Mouse (Mus musculus) stomach, postnatal 0 days (tissue): Measurements from ENCODE around the gene Sox13. TPM values are rescaled to one million over a fixed set of nuclear protein-coding genes. Genes with fewer than 3 reads are reported as not detected.

Experiments
- ATAC-seq: fragments of 200-750 bp; cut with Nextera tagmentation; 2 replicates; pipeline ENCODE4 v1.8.0; 2017; ENCODE audit not compliant: low FRiP score, low TSS enrichment
- DNase-seq: peaks from one replicate; pipeline ENCODE4 v3.0.0-alpha.2; 2016; ENCODE audit warnings: low spot score
- H3K27ac ChIP-seq: fragments of 300-500 bp; sonication (generic); replicated peaks from 2 replicates; pipeline ENCODE4 v1.5.1; 2014; ENCODE audit warnings: mild to moderate bottlenecking, control low read depth
- H3K27me3 ChIP-seq: fragments of 300-500 bp; sonication (generic); 2 replicates; pipeline ENCODE4 v1.6.1; 2014; ENCODE audit warnings: low read length; ENCODE audit not compliant: control insufficient read depth, insufficient read depth
- H3K36me3 ChIP-seq: fragments of 300-500 bp; sonication (generic); 2 replicates; pipeline ENCODE4 v1.6.1; 2014; ENCODE audit warnings: low read length, mixed read lengths; ENCODE audit not compliant: control insufficient read depth, insufficient read depth
- H3K4me1 ChIP-seq: fragments of 300-500 bp; sonication (generic); replicated peaks from 2 replicates; pipeline ENCODE4 v1.6.1; 2014; ENCODE audit warnings: antibody characterized with exemption; ENCODE audit not compliant: control insufficient read depth, insufficient read depth
- H3K4me2 ChIP-seq: fragments of 300-500 bp; sonication (generic); replicated peaks from 2 replicates; pipeline ENCODE4 v1.6.1; 2014; ENCODE audit warnings: low read depth, mild to moderate bottlenecking, control low read depth, moderate library complexity
- H3K4me3 ChIP-seq: fragments of 300-500 bp; sonication (generic); 2 replicates; pipeline ENCODE4 v1.5.1; 2014; ENCODE audit warnings: low read depth, low read length, control low read depth
- H3K9ac ChIP-seq: fragments of 300-500 bp; sonication (generic); 2 replicates; pipeline ENCODE4 v1.6.1; 2014; ENCODE audit warnings: mild to moderate bottlenecking, low read length, control low read depth, mixed read lengths
- H3K9me3 ChIP-seq: fragments of 300-500 bp; sonication (generic); 2 replicates; pipeline ENCODE4 v1.6.1; 2016; ENCODE audit warnings: low read length; ENCODE audit not compliant: control insufficient read depth
- CTCF ChIP-seq: IDR thresholded peaks from 2 replicates; pipeline ENCODE4 v1.5.1; 2016; ENCODE audit warnings: antibody characterized with exemption, low read depth, mild to moderate bottlenecking, moderate library complexity
- EP300 ChIP-seq: optimal IDR thresholded peaks from 2 replicates; pipeline ENCODE3; 2016; ENCODE audit warnings: antibody characterized with exemption
- WGBS: fragments of 180-500 bp; shearing (Covaris S2); extraction: QIAGEN DNeasy Blood & Tissue Kit; methylation state at CpG from one replicate; pipeline ENCODE4 v1.1.7; 2014; 5-methylcytosine and 5-hydroxymethylcytosine counted together
- polyA plus RNA-seq: library from polyadenylated mRNA; unstranded; fragments of >200 nt; fragmentation: Nextera tagmentation; extraction: Ambion mirVana; gene quantifications from 2 replicates; pipeline ENCODE4 v1.2.1, GENCODE M21; 2015

The Sox13 gene
- polyA plus RNA-seq, 1 experiment from 2014 or later: 3.7 TPM

- Histone ChIP-seq H3K27me3 (no peaks in the 10 kb centered on the region), H3K4me1 (no peaks in the 10 kb centered on the region), H3K9me3 (no peaks in the 10 kb centered on the region), H3K4me2 (no peak overlapping the region), H3K4me3 (no peak overlapping the region), H3K9ac (no peak overlapping the region), H3K27ac (no peak overlapping the region), H3K36me3 (no peaks in the 10 kb centered on the region)
- ATAC-seq: no peak
- TF ChIP-seq EP300 (no peak), CTCF (no peak)
- DNase-seq: no peak
- WGBS: 57% methylated on average over 13 of the region's 13 CpGs
These were observed 27.8 kb upstream of the Sox13 start for GRCm38 (mm10) chr1:133451869-133452563.

- WGBS: 79% methylated on average over 11 of the region's 11 CpGs
- Histone ChIP-seq H3K4me3 (no peak overlapping the region), H3K27me3 (no peaks in the 10 kb centered on the region), H3K9me3 (no peaks in the 10 kb centered on the region), H3K27ac (no peak overlapping the region), H3K9ac (no peak overlapping the region), H3K4me1 (no peaks in the 10 kb centered on the region), H3K4me2 (no peak overlapping the region), H3K36me3 (no peaks in the 10 kb centered on the region)
- no peak for ATAC-seq
- TF ChIP-seq EP300 (no peak), CTCF (no peak)
- no peak for DNase-seq
These were observed 26.8 kb upstream of the Sox13 start for GRCm38 (mm10) chr1:133451025-133451424.

GRCm38 (mm10) chr1:133448351-133448931, 24.3 kb upstream of the Sox13 start:
- Histone ChIP-seq H3K27me3 (no peaks in the 10 kb centered on the region), H3K27ac (no peak overlapping the region; the same call in 1 of the 2 replicates), H3K4me1 (no peaks in the 10 kb centered on the region), H3K9ac (peak overlapping the region; percentile 27; the same call in 1 of the 2 replicates), H3K4me3 (no peak overlapping the region), H3K36me3 (no peaks in the 10 kb centered on the region), H3K4me2 (peak overlapping the region; percentile 14; the same call in 1 of the 2 replicates), H3K9me3 (no peaks in the 10 kb centered on the region)
- TF ChIP-seq EP300 (no peak), CTCF (no peak)
- ATAC-seq: peak; percentile 70
- DNase-seq: peak; percentile 27
- WGBS: 33% methylated on average over 14 of the region's 14 CpGs

GRCm38 (mm10) chr1:133446291-133446690, 22.1 kb upstream of the Sox13 start:
- WGBS: 91% methylated on average over 4 of the region's 4 CpGs
- DNase-seq: no peak
- no peak overlapping the region for H3K27ac ChIP-seq
- H3K9me3 ChIP-seq: 0 out of 2 replicates have a peak, but pooled peaks cover 2% of the 10 kb centered on the region
- H3K9ac ChIP-seq: no peak overlapping the region
- H3K4me3 ChIP-seq: no peak overlapping the region
- H3K27me3 ChIP-seq: no peaks in the 10 kb centered on the region
- TF ChIP-seq EP300: no peak
- TF ChIP-seq CTCF: no peak
- H3K4me2 ChIP-seq: no peak overlapping the region
- no peak for ATAC-seq
- H3K36me3 ChIP-seq: no peaks in the 10 kb centered on the region
- H3K4me1 ChIP-seq: no peaks in the 10 kb centered on the region

- H3K27ac ChIP-seq: no peak overlapping the region
- H3K4me3 ChIP-seq: no peak overlapping the region
- DNase-seq: no peak
- WGBS: 81% methylated on average over 8 of the region's 8 CpGs
- no peak overlapping the region for H3K4me2 ChIP-seq
- H3K27me3 ChIP-seq: no peaks in the 10 kb centered on the region
- ATAC-seq: no peak
- H3K9me3 ChIP-seq: 0 out of 2 replicates have a peak, but pooled peaks cover 2% of the 10 kb centered on the region
- TF ChIP-seq CTCF: no peak
- TF ChIP-seq EP300: no peak
- H3K9ac ChIP-seq: no peak overlapping the region
- H3K4me1 ChIP-seq: no peaks in the 10 kb centered on the region
- no peaks in the 10 kb centered on the region for H3K36me3 ChIP-seq
These were observed 20.1 kb upstream of the Sox13 start for GRCm38 (mm10) chr1:133444315-133444714.
